ENCODE assay signal across 46 mouse cellular contexts in the genomic region with DNA sequence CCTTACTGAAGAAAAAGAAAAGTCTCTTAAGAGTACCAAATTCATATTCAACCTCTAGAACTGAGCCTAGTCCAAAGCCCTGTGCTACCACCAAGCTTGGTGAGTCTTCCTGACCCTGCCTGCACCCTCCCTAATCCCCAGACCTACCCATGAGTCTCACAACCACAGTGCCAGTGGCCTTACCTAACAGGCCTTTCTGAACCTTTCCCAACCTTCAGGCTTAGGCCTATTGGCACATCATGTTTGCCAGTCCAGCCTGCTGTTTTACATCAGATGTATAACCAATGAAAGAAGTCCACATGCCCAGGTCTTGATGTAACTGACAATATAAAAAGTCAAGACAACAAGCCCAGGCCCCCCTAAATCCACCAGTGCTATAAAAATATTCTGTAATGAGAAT. TPM values are rescaled to one million over a fixed set of nuclear protein-coding genes. Genes with fewer than 3 reads are reported as not detected.
"Had no signal": no experiment of that assay in that cellular context is flagged by ENCODE, and none has a peak within 500 bp of the region (broad histone marks: within the 10 kb centered on the region; RNA-seq: fewer than 3 reads in every experiment).

No protein-coding gene starts in this region.

- DNase-seq: left cerebral cortex, postnatal 4 days; liver; liver, embryonic 13.5 days; liver, postnatal 0 days; lung, adult 18-20 months; lung, adult 2 months; lung, embryonic 14.5 days; lung, postnatal 10 days; lung, postnatal 14 days; lung, postnatal 36 days; lung, postnatal 4 days; midbrain, embryonic 14.5 days had no signal

- H3K4me1 ChIP-seq: limb, embryonic 10.5 days; liver, embryonic 12.5 days; liver, embryonic 13.5 days; liver, embryonic 15.5 days; lung, embryonic 15.5 days; midbrain, embryonic 10.5 days; midbrain, embryonic 12.5 days; midbrain, embryonic 13.5 days; midbrain, embryonic 15.5 days had no signal

- H3K27ac ChIP-seq: limb, embryonic 10.5 days; limb, embryonic 12.5 days; limb, embryonic 13.5 days; limb, embryonic 15.5 days; liver, embryonic 12.5 days; liver, embryonic 13.5 days; liver, embryonic 14.5 days; liver, embryonic 15.5 days; lung, embryonic 15.5 days; macrophage; midbrain, embryonic 10.5 days; midbrain, embryonic 12.5 days; midbrain, embryonic 13.5 days; midbrain, embryonic 15.5 days had no signal

- H3K9ac ChIP-seq: limb, embryonic 12.5 days; limb, embryonic 13.5 days; limb, embryonic 15.5 days; liver, embryonic 12.5 days; liver, embryonic 13.5 days; liver, embryonic 14.5 days; liver, embryonic 15.5 days; liver, postnatal 0 days; lung, embryonic 14.5 days; lung, embryonic 15.5 days; midbrain, embryonic 12.5 days; midbrain, embryonic 13.5 days; midbrain, embryonic 15.5 days had no signal

- H3K27me3 ChIP-seq: limb, embryonic 12.5 days; limb, embryonic 13.5 days; limb, embryonic 15.5 days; liver, embryonic 12.5 days; liver, embryonic 13.5 days; liver, embryonic 15.5 days; lung, embryonic 15.5 days; megakaryocyte, embryonic 14.5 days; midbrain, embryonic 12.5 days; midbrain, embryonic 13.5 days; midbrain, embryonic 15.5 days had no signal

- ATAC-seq: liver, embryonic 12.5 days; liver, postnatal 0 days; lung, postnatal 0 days; midbrain, embryonic 13.5 days; midbrain, embryonic 15.5 days; midbrain, embryonic 16.5 days had no signal

- H3K36me3 ChIP-seq: limb, embryonic 10.5 days; limb, embryonic 12.5 days; limb, embryonic 13.5 days; limb, embryonic 15.5 days; liver, embryonic 12.5 days; liver, embryonic 13.5 days; liver, embryonic 15.5 days; lung, embryonic 15.5 days; midbrain, embryonic 10.5 days; midbrain, embryonic 12.5 days; midbrain, embryonic 13.5 days; midbrain, embryonic 15.5 days had no signal

- H3K9me3 ChIP-seq: limb, embryonic 10.5 days; limb, embryonic 12.5 days; limb, embryonic 13.5 days; limb, embryonic 15.5 days; liver, embryonic 12.5 days; liver, embryonic 13.5 days; liver, embryonic 15.5 days; lung, embryonic 15.5 days; megakaryocyte, embryonic 14.5 days; midbrain, embryonic 10.5 days; midbrain, embryonic 12.5 days; midbrain, embryonic 13.5 days; midbrain, embryonic 15.5 days had no signal

- H3K4me3 ChIP-seq: limb, embryonic 10.5 days; limb, embryonic 12.5 days; limb, embryonic 13.5 days; limb, embryonic 15.5 days; liver, embryonic 12.5 days; liver, embryonic 13.5 days; liver, embryonic 15.5 days; lung, embryonic 15.5 days; megakaryocyte, embryonic 14.5 days; midbrain, embryonic 10.5 days; midbrain, embryonic 12.5 days; midbrain, embryonic 13.5 days; midbrain, embryonic 15.5 days; myocyte had no signal

- H3K4me2 ChIP-seq: limb, embryonic 12.5 days; limb, embryonic 13.5 days; limb, embryonic 15.5 days; liver, embryonic 11.5 days; liver, embryonic 12.5 days; liver, embryonic 13.5 days; liver, embryonic 15.5 days; lung, embryonic 14.5 days; lung, embryonic 15.5 days; midbrain, embryonic 11.5 days; midbrain, embryonic 12.5 days; midbrain, embryonic 13.5 days; midbrain, embryonic 15.5 days had no signal

RNA-seq across cellular contexts. Expression of gene Perp, which starts 19.7 kb away (rescaled TPM):
- polyA plus RNA-seq: macrophage had no signal

RNA-seq across cellular contexts. Expression of gene Gm4922, which starts 38.5 kb away (rescaled TPM):
- total RNA-seq: left cerebral cortex, adult 8-10 months; left cerebral cortex, postnatal 10 days; left cerebral cortex, postnatal 14 days; left cerebral cortex, postnatal 25 days; left cerebral cortex, postnatal 36 days; left cerebral cortex, postnatal 4 days; liver, adult 2 months; megakaryocyte, adult 5-6 weeks; megakaryocyte-erythroid progenitor cell, adult 5-6 weeks; midbrain, postnatal 0 days; monocyte, adult 5-6 weeks had no signal
- polyA plus RNA-seq: limb, embryonic 10.5 days; limb, embryonic 11.5 days; limb, embryonic 13.5 days; limb, embryonic 14.5 days; limb, embryonic 15.5 days; liver, adult 2 months; liver, embryonic 11.5 days; liver, embryonic 12.5 days; liver, embryonic 13.5 days; liver, embryonic 14.5 days; liver, embryonic 15.5 days; liver, embryonic 16.5 days; liver, postnatal 0 days; lung, adult 2 months; lung, embryonic 14.5 days; lung, embryonic 15.5 days; lung, embryonic 16.5 days; macrophage; midbrain, embryonic 10.5 days; myocyte; neural tube, embryonic 11.5 days had no signal
